Mouse (Mus musculus): ENCODE measurements around the gene Pcolce2. TPM values are rescaled to one million over a fixed set of nuclear protein-coding genes. Genes with fewer than 3 reads are reported as not detected.

The Pcolce2 gene
- polyA plus RNA-seq, 1 experiment from 2014 or later: 2.6 TPM

GRCm38 (mm10) chr9:95692823-95693222 lies 55.4 kb downstream of the Pcolce2 start:
- no peaks in the 10 kb centered on the region for H3K4me1 ChIP-seq
- H3K4me3 ChIP-seq (replicated peaks): no peak overlapping the region
- no peaks in the 10 kb centered on the region for H3K36me3 ChIP-seq (replicated peaks)
- no peaks in the 10 kb centered on the region for H3K27me3 ChIP-seq
- 73% methylated on average over 8 of the region's 8 CpGs for WGBS
- no peaks in the 10 kb centered on the region for H3K9me3 ChIP-seq
- no peak for ATAC-seq (ENCODE audit: low FRiP score)
- no peak overlapping the region for H3K9ac ChIP-seq
- H3K27ac ChIP-seq: no peak overlapping the region
- no peak overlapping the region for H3K4me2 ChIP-seq

- WGBS: 84% methylated on average over 11 of the region's 11 CpGs
These were observed 56.2 kb downstream of the Pcolce2 start for GRCm38 (mm10) chr9:95693528-95694100.

GRCm38 (mm10) chr9:95694526-95694925 lies 57.1 kb downstream of the Pcolce2 start:
- ATAC-seq (ENCODE audit: low FRiP score): no peak
- no peaks in the 10 kb centered on the region for H3K9me3 ChIP-seq

More at GRCm38 (mm10) chr9:95693528-95694100, 56.2 kb downstream of the Pcolce2 start:
- no peak overlapping the region for H3K4me3 ChIP-seq (replicated peaks)
- H3K36me3 ChIP-seq (replicated peaks): no peaks in the 10 kb centered on the region
- no peaks in the 10 kb centered on the region for H3K4me1 ChIP-seq
- no peak overlapping the region for H3K9ac ChIP-seq
- H3K9me3 ChIP-seq: no peaks in the 10 kb centered on the region
- ATAC-seq (ENCODE audit: low FRiP score): no peak
- no peak overlapping the region for H3K4me2 ChIP-seq
- no peak overlapping the region for H3K27ac ChIP-seq
- H3K27me3 ChIP-seq: no peaks in the 10 kb centered on the region

GRCm38 (mm10) chr9:95695023-95695422 lies 57.6 kb downstream of the Pcolce2 start:
- Histone ChIP-seq H3K9me3 (no peaks in the 10 kb centered on the region), H3K27ac (no peak overlapping the region), H3K4me3 (replicated peaks) (no peak overlapping the region), H3K4me2 (no peak overlapping the region), H3K4me1 (no peaks in the 10 kb centered on the region), H3K36me3 (replicated peaks) (no peaks in the 10 kb centered on the region), H3K27me3 (no peaks in the 10 kb centered on the region), H3K9ac (no peak overlapping the region)
- 91% methylated on average over 15 of the region's 15 CpGs for WGBS
- ATAC-seq (ENCODE audit: low FRiP score): no peak

More at GRCm38 (mm10) chr9:95694526-95694925, 57.1 kb downstream of the Pcolce2 start:
- WGBS: 89% methylated on average over 12 of the region's 12 CpGs
- Histone ChIP-seq H3K4me2 (no peak overlapping the region), H3K27me3 (no peaks in the 10 kb centered on the region), H3K27ac (no peak overlapping the region), H3K4me3 (replicated peaks) (no peak overlapping the region), H3K9ac (no peak overlapping the region), H3K4me1 (no peaks in the 10 kb centered on the region), H3K36me3 (replicated peaks) (no peaks in the 10 kb centered on the region)

GRCm38 (mm10) chr9:95696581-95696980 lies 59.2 kb downstream of the Pcolce2 start:
- Histone ChIP-seq H3K9me3 (no peaks in the 10 kb centered on the region), H3K4me1 (no peaks in the 10 kb centered on the region), H3K9ac (no peak overlapping the region), H3K27ac (no peak overlapping the region), H3K4me3 (replicated peaks) (no peak overlapping the region), H3K4me2 (no peak overlapping the region), H3K27me3 (no peaks in the 10 kb centered on the region), H3K36me3 (replicated peaks) (no peaks in the 10 kb centered on the region)
- no peak for ATAC-seq (ENCODE audit: low FRiP score)
- WGBS: 89% methylated on average over 6 of the region's 6 CpGs

- H3K4me1 ChIP-seq: no peaks in the 10 kb centered on the region
- ATAC-seq (ENCODE audit: low FRiP score): no peak
- no peaks in the 10 kb centered on the region for H3K36me3 ChIP-seq (replicated peaks)
- H3K27ac ChIP-seq: no peak overlapping the region
- H3K4me2 ChIP-seq: no peak overlapping the region
- no peak overlapping the region for H3K4me3 ChIP-seq (replicated peaks)
- H3K9me3 ChIP-seq: no peaks in the 10 kb centered on the region
- WGBS: 57% methylated on average over 2 of the region's 2 CpGs
- no peaks in the 10 kb centered on the region for H3K27me3 ChIP-seq
- H3K9ac ChIP-seq: no peak overlapping the region
These were observed 60.4 kb downstream of the Pcolce2 start for GRCm38 (mm10) chr9:95697808-95698207.

- H3K27ac ChIP-seq: no peak overlapping the region
- H3K27me3 ChIP-seq: no peaks in the 10 kb centered on the region
- no peak for ATAC-seq (ENCODE audit: low FRiP score)
- no peaks in the 10 kb centered on the region for H3K9me3 ChIP-seq
- no peak overlapping the region for H3K4me2 ChIP-seq
- 80% methylated on average over 4 of the region's 4 CpGs for WGBS
- H3K9ac ChIP-seq: no peak overlapping the region
- H3K4me1 ChIP-seq: no peaks in the 10 kb centered on the region
- no peaks in the 10 kb centered on the region for H3K36me3 ChIP-seq (replicated peaks)
- H3K4me3 ChIP-seq (replicated peaks): no peak overlapping the region
These were observed 61.9 kb downstream of the Pcolce2 start for GRCm38 (mm10) chr9:95699273-95699672.

GRCm38 (mm10) chr9:95704078-95704477 lies 66.7 kb downstream of the Pcolce2 start:
- Histone ChIP-seq H3K4me2 (no peak overlapping the region), H3K27me3 (no peaks in the 10 kb centered on the region), H3K4me3 (replicated peaks) (no peak overlapping the region), H3K4me1 (no peaks in the 10 kb centered on the region), H3K9ac (no peak overlapping the region), H3K36me3 (replicated peaks) (peaks cover 2% of the 10 kb centered on the region; the same call in 1 of the 2 replicates), H3K27ac (no peak overlapping the region), H3K9me3 (no peaks in the 10 kb centered on the region)
- ATAC-seq (ENCODE audit: low FRiP score): no peak
- 87% methylated on average over 3 of the region's 3 CpGs for WGBS

- H3K27me3 ChIP-seq: no peaks in the 10 kb centered on the region
- no peak overlapping the region for H3K9ac ChIP-seq
- no peak overlapping the region for H3K4me3 ChIP-seq (replicated peaks)
- ATAC-seq (ENCODE audit: low FRiP score): no peak
- no peak overlapping the region for H3K4me2 ChIP-seq
- H3K4me1 ChIP-seq: no peaks in the 10 kb centered on the region
- no peaks in the 10 kb centered on the region for H3K9me3 ChIP-seq
- peaks cover 4% of the 10 kb centered on the region; the same call in 1 of the 2 replicates for H3K36me3 ChIP-seq (replicated peaks)
- 89% methylated on average over 5 of the region's 5 CpGs for WGBS
- no peak overlapping the region for H3K27ac ChIP-seq
These were observed 68.0 kb downstream of the Pcolce2 start for GRCm38 (mm10) chr9:95705371-95705770.

- Histone ChIP-seq H3K27ac (no peak overlapping the region), H3K9ac (no peak overlapping the region), H3K36me3 (replicated peaks) (peaks cover 4% of the 10 kb centered on the region; the same call in 1 of the 2 replicates), H3K4me3 (replicated peaks) (no peak overlapping the region), H3K9me3 (no peaks in the 10 kb centered on the region), H3K4me2 (no peak overlapping the region), H3K27me3 (no peaks in the 10 kb centered on the region), H3K4me1 (no peaks in the 10 kb centered on the region)
- no peak for ATAC-seq (ENCODE audit: low FRiP score)
These were observed 71.5 kb downstream of the Pcolce2 start for GRCm38 (mm10) chr9:95708943-95709342.

- Histone ChIP-seq H3K27me3 (no peaks in the 10 kb centered on the region), H3K4me2 (no peak overlapping the region), H3K4me1 (no peaks in the 10 kb centered on the region), H3K27ac (no peak overlapping the region), H3K36me3 (replicated peaks) (peaks cover 4% of the 10 kb centered on the region; the same call in 1 of the 2 replicates), H3K4me3 (replicated peaks) (no peak overlapping the region), H3K9ac (no peak overlapping the region), H3K9me3 (no peaks in the 10 kb centered on the region)
- no peak for ATAC-seq (ENCODE audit: low FRiP score)
- WGBS: 26% methylated on average over 8 of the region's 8 CpGs
These were observed 75.2 kb downstream of the Pcolce2 start for GRCm38 (mm10) chr9:95712574-95712973.

- H3K9ac ChIP-seq: no peak overlapping the region
- peaks cover 3% of the 10 kb centered on the region for H3K36me3 ChIP-seq (replicated peaks)
- H3K27ac ChIP-seq: no peak overlapping the region
- no peaks in the 10 kb centered on the region for H3K4me1 ChIP-seq
- no peak for ATAC-seq (ENCODE audit: low FRiP score)
- H3K4me2 ChIP-seq: no peak overlapping the region
- no peaks in the 10 kb centered on the region for H3K27me3 ChIP-seq
- no peak overlapping the region for H3K4me3 ChIP-seq (replicated peaks)
- no peaks in the 10 kb centered on the region for H3K9me3 ChIP-seq
These were observed 98.8 kb downstream of the Pcolce2 start for GRCm38 (mm10) chr9:95736238-95736637.

GRCm38 (mm10) chr9:95744845-95745613 lies 107.6 kb downstream of the Pcolce2 start:
- no peak for ATAC-seq (ENCODE audit: low FRiP score)
- H3K4me2 ChIP-seq: no peak overlapping the region
- WGBS: 77% methylated on average over 7 of the region's 7 CpGs
- no peaks in the 10 kb centered on the region for H3K36me3 ChIP-seq (replicated peaks)
- no peaks in the 10 kb centered on the region for H3K9me3 ChIP-seq
- no peak overlapping the region for H3K27ac ChIP-seq
- H3K27me3 ChIP-seq: no peaks in the 10 kb centered on the region; the same call in 1 of the 2 replicates
- no peak overlapping the region for H3K9ac ChIP-seq
- peaks cover 4% of the 10 kb centered on the region; the same call in 1 of the 2 replicates for H3K4me1 ChIP-seq
- H3K4me3 ChIP-seq (replicated peaks): no peak overlapping the region
